Mouse (Mus musculus): ENCODE results near the gene Fbxo21. TPM values are rescaled to one million over a fixed set of nuclear protein-coding genes. Genes with fewer than 3 reads are reported as not detected.

Gene Fbxo21
- polyA plus RNA-seq, 1 experiment from 2014 or later = 133 TPM

DNA sequence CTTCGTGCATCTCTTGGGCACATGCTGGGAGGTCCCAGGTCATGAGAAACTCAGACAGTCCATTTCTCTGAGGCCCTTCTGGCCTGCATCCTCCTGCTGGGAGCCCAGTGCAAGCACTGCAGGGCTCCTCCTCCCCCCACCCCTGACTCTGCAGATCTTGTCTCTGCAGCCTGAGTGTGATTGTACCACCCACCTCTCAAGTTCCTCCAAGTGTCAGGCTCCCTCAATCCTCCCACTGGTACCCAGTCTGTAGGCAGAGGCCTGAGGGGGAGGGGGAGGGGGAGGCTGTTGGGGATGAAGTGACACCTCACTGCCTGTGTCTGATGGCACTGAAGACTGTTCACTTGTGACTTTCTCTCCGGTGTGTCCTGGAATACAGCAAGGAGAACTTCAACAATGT lies 76.7 kb downstream of the Fbxo21 start:
- Histone ChIP-seq H3K27ac (no peak overlapping the region), H3K4me1 (peaks cover 13% of the 10 kb centered on the region), H3K9me3 (replicated peaks) (no peaks in the 10 kb centered on the region), H3K4me2 (replicated peaks) (no peak overlapping the region), H3K27me3 (no peaks in the 10 kb centered on the region), H3K4me3 (no peak overlapping the region), H3K9ac (no peak overlapping the region), H3K36me3 (no peaks in the 10 kb centered on the region)
- no peak for ATAC-seq (ENCODE audit: low FRiP score)
- 91% methylated on average over 2 of the region's 2 CpGs for WGBS

DNA sequence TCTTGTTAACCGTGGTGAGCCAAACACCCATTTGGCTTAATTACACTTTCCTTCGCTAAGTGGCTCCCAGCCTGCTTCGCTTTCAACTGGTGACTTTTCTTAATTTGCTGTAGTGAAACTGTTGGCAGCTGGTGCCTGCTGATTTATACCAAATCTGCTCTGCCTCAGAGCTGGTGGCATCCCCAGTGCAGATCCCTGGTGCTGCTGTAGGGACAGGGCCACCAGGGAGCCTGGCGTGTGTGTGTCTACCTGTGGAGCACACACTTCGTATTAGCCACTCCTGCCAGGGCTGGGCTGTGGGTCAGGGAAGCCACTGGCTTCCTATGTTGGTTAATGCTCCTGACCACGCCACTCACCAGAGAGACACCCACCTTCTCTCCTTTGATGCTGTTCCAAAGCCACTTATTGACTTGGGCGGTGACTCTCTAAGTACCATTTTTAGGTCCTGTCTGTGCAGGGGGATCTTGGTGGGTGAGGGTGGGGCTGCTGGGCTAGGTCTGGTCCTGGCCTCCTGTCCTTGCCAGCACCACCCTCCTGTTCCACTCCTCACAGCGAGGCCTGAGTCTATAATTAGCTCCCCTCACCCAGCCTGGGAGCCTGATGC lies 81.1 kb downstream of the Fbxo21 start:
- Histone ChIP-seq H3K36me3 (no peaks in the 10 kb centered on the region), H3K27ac (no peak overlapping the region), H3K4me1 (peaks cover 13% of the 10 kb centered on the region), H3K27me3 (no peaks in the 10 kb centered on the region), H3K4me2 (replicated peaks) (no peak overlapping the region), H3K4me3 (no peak overlapping the region), H3K9me3 (replicated peaks) (no peaks in the 10 kb centered on the region), H3K9ac (no peak overlapping the region)
- 57% methylated on average over 8 of the region's 8 CpGs for WGBS
- ATAC-seq (ENCODE audit: low FRiP score) = no peak

DNA sequence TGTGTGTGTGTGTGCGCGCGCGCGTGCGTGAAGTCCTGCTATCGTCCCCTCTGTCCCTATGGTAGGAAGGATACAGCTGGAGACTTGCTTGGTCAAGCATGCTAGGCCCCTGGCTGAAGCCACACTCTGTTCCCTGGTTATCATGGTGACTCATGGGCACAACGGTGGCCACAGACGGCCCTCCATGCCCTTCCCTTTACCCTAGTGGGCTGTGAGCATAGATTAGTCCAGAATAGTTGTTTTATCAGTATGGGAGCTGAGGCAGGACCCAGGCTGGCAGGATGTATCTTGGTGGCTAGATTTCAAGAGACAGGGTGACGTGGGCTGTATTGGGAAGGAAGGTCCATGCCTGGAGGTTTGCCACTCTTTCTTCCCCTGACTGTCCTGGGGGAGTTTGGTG lies 82.3 kb downstream of the Fbxo21 start:
- 93% methylated on average over 10 of the region's 10 CpGs for WGBS
- H3K9me3 ChIP-seq (replicated peaks) = no peaks in the 10 kb centered on the region
- H3K36me3 ChIP-seq = no peaks in the 10 kb centered on the region
- H3K9ac ChIP-seq = no peak overlapping the region
- H3K4me1 ChIP-seq = peaks cover 21% of the 10 kb centered on the region
- no peak overlapping the region for H3K4me2 ChIP-seq (replicated peaks)
- H3K27ac ChIP-seq = no peak overlapping the region
- H3K27me3 ChIP-seq = no peaks in the 10 kb centered on the region
- H3K4me3 ChIP-seq = no peak overlapping the region
- ATAC-seq (ENCODE audit: low FRiP score) = no peak

- H3K9ac ChIP-seq = no peak overlapping the region
- WGBS = 82% methylated on average over 9 of the region's 9 CpGs
- no peak overlapping the region for H3K4me2 ChIP-seq (replicated peaks)
- H3K4me1 ChIP-seq = peaks cover 28% of the 10 kb centered on the region
- ATAC-seq (ENCODE audit: low FRiP score) = no peak
- H3K27ac ChIP-seq = no peak overlapping the region
- no peaks in the 10 kb centered on the region for H3K27me3 ChIP-seq
- no peaks in the 10 kb centered on the region for H3K9me3 ChIP-seq (replicated peaks)
- H3K4me3 ChIP-seq = no peak overlapping the region
- 0 out of 2 replicates have a peak, but pooled peaks cover under 1% of the 10 kb centered on the region for H3K36me3 ChIP-seq
Measured at GRCm38 (mm10) chr5:118059646-118060045, 83.1 kb downstream of the Fbxo21 start.

Other genes with a start within 250 kb of the Fbxo21 start
- 0.99 and 1.1 TPM in 2 replicates for gene Nos1, start 195.7 kb upstream of the Fbxo21 start, polyA plus RNA-seq (2016; fragmentation: Nextera tagmentation; extraction: Ambion mirVana)
- gene Tesc, start 51.0 kb downstream of the Fbxo21 start, polyA plus RNA-seq (2016; fragmentation: Nextera tagmentation; extraction: Ambion mirVana) = 0.53 and 0.56 TPM in 2 replicates
- 42.0 and 45.0 TPM in 2 replicates for gene Fbxw8, start 178.7 kb downstream of the Fbxo21 start, polyA plus RNA-seq (2016; fragmentation: Nextera tagmentation; extraction: Ambion mirVana)
- gene Hrk, start 187.9 kb downstream of the Fbxo21 start, polyA plus RNA-seq (2016; fragmentation: Nextera tagmentation; extraction: Ambion mirVana) = 1.8 TPM in 2 replicates